Mouse (Mus musculus) intestine, postnatal 0 days (tissue): ENCODE results near the gene Tor3a. TPM values are rescaled to one million over a fixed set of nuclear protein-coding genes. Genes with fewer than 3 reads are reported as not detected.
A peak's percentile ranks its signal among the peaks of the same experiment; 100 is the strongest.

ENCODE experiments used
- ATAC-seq: fragments of 200-750 bp; cut with Nextera tagmentation; 2 replicates; pipeline ENCODE4 v1.8.0; 2017; ENCODE audit warnings: mild to moderate bottlenecking, moderate TSS enrichment, moderate library complexity
- H3K27ac ChIP-seq: fragments of 300-500 bp; sonication (generic); 2 replicates; pipeline ENCODE4 v1.5.1; 2014; ENCODE audit warnings: mild to moderate bottlenecking, low read depth, low read length, moderate library complexity
- H3K27me3 ChIP-seq: fragments of 300-500 bp; sonication (generic); replicated peaks from 2 replicates; pipeline ENCODE4 v1.6.1; 2014; ENCODE audit warnings: low read length, mixed read lengths; ENCODE audit not compliant: control insufficient read depth, insufficient read depth
- H3K36me3 ChIP-seq: fragments of 300-500 bp; sonication (generic); 2 replicates; pipeline ENCODE4 v1.6.1; 2014; ENCODE audit warnings: mild to moderate bottlenecking, moderate library complexity; ENCODE audit not compliant: control insufficient read depth, insufficient read depth
- H3K4me1 ChIP-seq: fragments of 300-500 bp; sonication (generic); replicated peaks from 2 replicates; pipeline ENCODE4 v1.6.1; 2014; ENCODE audit warnings: antibody characterized with exemption, low read length, mixed read lengths; ENCODE audit not compliant: control insufficient read depth, insufficient read depth
- H3K4me2 ChIP-seq: fragments of 300-500 bp; sonication (generic); replicated peaks from 2 replicates; pipeline ENCODE4 v1.6.1; 2014; ENCODE audit warnings: low read depth, mild to moderate bottlenecking, moderate library complexity
- H3K4me3 ChIP-seq: fragments of 300-500 bp; sonication (generic); 2 replicates; pipeline ENCODE4 v1.5.1; 2014; ENCODE audit warnings: low read depth, low read length
- H3K9ac ChIP-seq: fragments of 300-500 bp; sonication (generic); 2 replicates; pipeline ENCODE4 v1.6.1; 2014; ENCODE audit warnings: mild to moderate bottlenecking, low read depth, low read length
- H3K9me3 ChIP-seq: fragments of 300-500 bp; sonication (generic); 2 replicates; pipeline ENCODE4 v1.6.1; 2016; ENCODE audit warnings: mixed run types; ENCODE audit not compliant: control insufficient read depth
- CTCF ChIP-seq: sonication (generic); IDR thresholded peaks from 2 replicates; pipeline ENCODE4 v1.5.1; 2016; ENCODE audit warnings: low read depth, mild to moderate bottlenecking, control low read depth, antibody characterized with exemption, moderate library complexity
- WGBS: fragments of 180-500 bp; shearing (Covaris S2); extraction: QIAGEN DNeasy Blood & Tissue Kit; methylation state at CpG from one replicate; pipeline ENCODE4 v1.1.7; 2014; 5-methylcytosine and 5-hydroxymethylcytosine counted together
- polyA plus RNA-seq: library from polyadenylated mRNA; unstranded; fragments of >200 nt; fragmentation: Nextera tagmentation; extraction: Ambion mirVana; gene quantifications from 2 replicates; pipeline ENCODE4 v1.2.1, GENCODE M21; 2015

The Tor3a gene
- polyA plus RNA-seq, 1 experiment from 2014 or later, result 7.1 TPM

DNA sequence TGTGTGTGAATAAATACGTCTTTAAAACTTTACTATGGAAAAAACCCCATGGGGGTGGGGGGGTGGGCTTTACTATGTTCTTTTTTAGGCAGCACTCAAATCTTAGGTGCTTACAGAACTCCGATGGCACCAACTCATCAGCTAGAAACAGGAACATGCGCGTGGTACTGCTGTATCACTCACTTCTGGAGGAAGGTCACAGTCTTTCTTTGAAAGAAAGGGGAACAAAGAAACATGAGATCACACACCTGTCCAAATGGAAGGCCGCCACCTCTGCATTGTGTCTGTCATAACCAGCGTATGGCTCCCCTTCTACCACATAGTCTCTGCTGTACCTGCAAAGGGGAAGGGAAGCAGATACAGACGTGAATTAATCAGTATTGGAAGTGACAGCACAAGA is 28.0 kb upstream of the Tor3a start:
- TF ChIP-seq CTCF, result no peak
- no peak overlapping the region for H3K4me2 ChIP-seq
- H3K9me3 ChIP-seq, result no peaks in the 10 kb centered on the region
- no peaks in the 10 kb centered on the region; the same call in 1 of the 2 replicates for H3K4me1 ChIP-seq
- H3K36me3 ChIP-seq, result peaks cover 65% of the 10 kb centered on the region
- no peaks in the 10 kb centered on the region for H3K27me3 ChIP-seq
- 93% methylated on average over 7 of the region's 7 CpGs for WGBS
- H3K27ac ChIP-seq, result no peak overlapping the region
- no peak overlapping the region for H3K9ac ChIP-seq
- ATAC-seq, result no peak
- no peak overlapping the region for H3K4me3 ChIP-seq

DNA sequence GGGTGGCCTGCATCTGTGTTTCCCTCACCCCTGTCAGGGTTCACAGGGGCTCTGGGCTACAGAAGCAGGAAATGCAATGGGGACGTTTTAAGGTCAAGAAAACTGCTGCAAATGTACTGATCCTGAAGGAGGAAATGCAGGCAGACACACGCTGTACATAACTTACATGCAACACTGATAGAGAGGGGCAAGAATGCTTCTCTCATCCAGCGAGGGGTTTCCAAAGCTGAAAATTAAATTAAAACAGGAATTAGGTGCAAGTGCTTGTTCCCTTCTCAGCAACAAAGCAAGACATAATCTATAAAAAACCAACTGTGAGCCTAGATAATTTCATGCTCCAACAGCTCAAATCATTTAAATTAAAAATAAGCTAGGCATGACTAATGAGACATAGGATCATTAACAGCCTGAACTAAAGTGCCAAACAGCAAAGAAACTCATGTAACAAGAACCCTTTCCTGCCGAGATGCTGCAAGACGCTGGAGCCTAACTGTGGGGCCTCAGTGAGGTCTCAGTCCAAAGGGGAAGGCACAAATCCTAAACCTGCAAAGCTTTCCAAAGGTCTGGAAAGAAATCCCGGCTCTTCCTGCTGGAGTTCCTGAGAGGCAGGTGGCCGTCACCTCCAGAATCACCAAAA is 12.0 kb upstream of the Tor3a start:
- WGBS, result 82% methylated on average over 7 of the region's 7 CpGs
- Histone ChIP-seq H3K27me3 (no peaks in the 10 kb centered on the region), H3K4me3 (no peak overlapping the region), H3K9me3 (no peaks in the 10 kb centered on the region), H3K36me3 (peaks cover 90% of the 10 kb centered on the region), H3K9ac (no peak overlapping the region), H3K27ac (no peak overlapping the region), H3K4me1 (no peaks in the 10 kb centered on the region), H3K4me2 (no peak overlapping the region)
- no peak for ATAC-seq
- TF ChIP-seq CTCF, result no peak

DNA sequence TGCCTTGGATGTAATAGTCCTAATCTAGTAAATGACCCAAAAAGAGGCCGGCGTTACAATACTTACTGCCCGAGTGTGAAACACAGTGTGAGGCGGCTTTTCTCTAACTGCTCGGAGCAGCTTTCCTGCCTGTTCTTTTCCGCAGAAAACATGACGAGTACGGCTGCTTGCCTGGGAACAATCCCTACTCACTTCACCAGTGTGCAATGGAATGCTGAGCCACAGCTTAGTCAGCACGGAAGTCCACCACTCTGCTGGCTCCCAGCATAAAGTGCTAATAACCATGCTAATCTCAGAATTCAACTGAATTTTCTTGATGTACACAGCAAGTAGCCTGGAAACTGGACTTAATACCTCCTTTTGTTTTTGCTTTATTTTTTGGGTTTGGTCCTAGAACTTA is 5.4 kb upstream of the Tor3a start:
- TF ChIP-seq CTCF, result no peak
- H3K27ac ChIP-seq, result no peak overlapping the region
- H3K9ac ChIP-seq, result no peak overlapping the region
- H3K4me3 ChIP-seq, result no peak overlapping the region
- 0 out of 2 replicates have a peak, but pooled peaks cover under 1% of the 10 kb centered on the region for H3K4me1 ChIP-seq
- H3K4me2 ChIP-seq, result no peak overlapping the region
- peaks cover 51% of the 10 kb centered on the region for H3K36me3 ChIP-seq
- WGBS, result 95% methylated on average over 9 of the region's 9 CpGs
- no peaks in the 10 kb centered on the region for H3K9me3 ChIP-seq
- H3K27me3 ChIP-seq, result no peaks in the 10 kb centered on the region
- no peak for ATAC-seq

DNA sequence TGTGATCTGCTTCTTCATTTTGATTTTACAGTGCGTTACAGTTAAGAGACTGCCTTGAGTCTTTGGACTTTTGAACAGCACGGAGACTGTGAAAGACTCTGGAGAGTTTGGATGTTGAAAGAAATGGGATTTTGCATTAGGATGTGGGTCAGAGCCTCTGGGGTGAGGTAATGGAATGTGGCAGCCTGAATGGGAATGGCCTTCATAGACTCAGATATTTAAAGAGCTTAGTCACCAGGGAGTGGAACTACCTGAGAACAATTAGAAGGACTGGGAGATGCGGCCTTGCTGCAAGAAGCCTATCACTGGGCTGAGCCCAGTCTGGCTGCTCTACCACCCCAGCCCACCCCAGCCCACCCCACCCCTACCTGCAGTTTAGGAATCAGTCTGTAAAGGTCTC is 3.1 kb upstream of the Tor3a start:
- no peak for TF ChIP-seq CTCF
- WGBS, result 79% methylated on average over 3 of the region's 3 CpGs

DNA sequence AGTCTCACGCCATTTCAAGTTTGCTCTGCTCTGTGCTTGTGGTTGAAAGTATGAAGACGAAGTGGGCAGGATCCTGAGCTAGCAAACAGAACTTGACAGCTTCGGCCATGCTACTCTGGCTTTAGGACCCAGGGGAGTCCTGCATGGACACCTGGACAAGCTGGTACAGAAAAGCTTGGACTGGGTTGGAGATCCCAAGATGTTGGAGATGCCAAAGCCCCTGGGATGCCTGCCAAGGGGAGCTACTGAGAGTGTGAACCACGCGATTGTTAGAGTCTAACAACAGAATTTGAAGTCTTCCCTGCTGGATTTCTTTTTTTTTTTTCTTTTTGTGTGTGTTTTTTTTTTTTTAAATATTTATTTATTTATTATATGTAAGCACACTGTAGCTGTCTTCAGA is 2.4 kb upstream of the Tor3a start:
- TF ChIP-seq CTCF, result no peak
- Histone ChIP-seq H3K4me1 (0 out of 2 replicates have a peak, but pooled peaks cover 3% of the 10 kb centered on the region), H3K36me3 (peaks cover 24% of the 10 kb centered on the region), H3K4me2 (no peak overlapping the region), H3K9me3 (no peaks in the 10 kb centered on the region), H3K9ac (no peak overlapping the region), H3K27ac (no peak overlapping the region), H3K27me3 (no peaks in the 10 kb centered on the region), H3K4me3 (no peak overlapping the region)
- no peak for ATAC-seq
- WGBS, result 82% methylated on average over 5 of the region's 5 CpGs

More for the DNA sequence above, 3.1 kb upstream of the Tor3a start:
- Histone ChIP-seq H3K4me3 (no peak overlapping the region), H3K27ac (no peak overlapping the region), H3K4me1 (0 out of 2 replicates have a peak, but pooled peaks cover 3% of the 10 kb centered on the region), H3K4me2 (no peak overlapping the region), H3K9ac (no peak overlapping the region), H3K9me3 (no peaks in the 10 kb centered on the region), H3K27me3 (no peaks in the 10 kb centered on the region), H3K36me3 (peaks cover 30% of the 10 kb centered on the region)
- ATAC-seq, result no peak

DNA sequence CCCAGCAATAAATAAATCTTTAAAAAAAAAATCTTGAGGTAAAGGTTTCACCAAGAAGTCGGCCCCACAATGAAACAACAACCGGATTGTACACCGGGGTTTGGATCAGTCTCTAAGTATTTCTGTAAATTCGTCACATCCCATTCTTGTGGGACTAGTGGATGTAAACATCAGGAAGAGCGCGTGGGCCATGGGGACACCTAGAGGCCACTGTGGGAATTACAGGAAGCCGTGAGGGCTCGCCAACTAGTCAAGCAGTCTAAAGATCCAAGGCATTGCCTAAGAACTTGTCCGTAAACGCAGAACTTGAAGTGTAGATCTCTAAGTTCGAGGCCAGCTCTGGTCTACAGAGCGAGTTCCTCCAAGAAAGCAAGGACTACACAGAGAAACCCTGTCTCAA is 2.0 kb upstream of the Tor3a start:
- Histone ChIP-seq H3K27ac (no peak overlapping the region), H3K9me3 (no peaks in the 10 kb centered on the region), H3K4me1 (0 out of 2 replicates have a peak, but pooled peaks cover 3% of the 10 kb centered on the region), H3K36me3 (peaks cover 20% of the 10 kb centered on the region), H3K4me3 (no peak overlapping the region), H3K27me3 (no peaks in the 10 kb centered on the region), H3K4me2 (no peak overlapping the region), H3K9ac (no peak overlapping the region)
- peak; percentile 91 for TF ChIP-seq CTCF
- 39% methylated on average over 12 of the region's 12 CpGs for WGBS
- ATAC-seq, result 0 out of 2 replicates have a peak, but pooled peaks have one; percentile 15
